Mouse (Mus musculus) ES-E14 (cell line): ENCODE results near the gene Sorcs1.

Experiments
- CHD2 ChIP-seq: IDR thresholded peaks from 2 replicates; pipeline ENCODE4 v1.6.1; 2014; ENCODE audit warnings: mild to moderate bottlenecking, low read depth, low read length, inconsistent platforms
- HCFC1 ChIP-seq: IDR thresholded peaks from 2 replicates; pipeline ENCODE4 v1.6.1; 2012; ENCODE audit warnings: low read length, inconsistent platforms, borderline replicate concordance; ENCODE audit not compliant: insufficient read depth
- MAFK ChIP-seq: IDR thresholded peaks from 2 replicates; pipeline ENCODE4 v1.6.1; 2014; ENCODE audit warnings: mild to moderate bottlenecking, low read depth, low read length, inconsistent platforms; ENCODE audit not compliant: insufficient read depth
- ZC3H11A ChIP-seq: IDR thresholded peaks from 2 replicates; pipeline ENCODE4 v1.6.1; 2012; ENCODE audit warnings: low read depth, mild to moderate bottlenecking, inconsistent platforms, low read length, borderline replicate concordance
- ZNF384 ChIP-seq: IDR thresholded peaks from 2 replicates; pipeline ENCODE4 v1.6.1; 2012; ENCODE audit warnings: low read depth, low read length, inconsistent platforms

GRCm38 (mm10) chr19:50569669-50570195 is 108.7 kb downstream of the Sorcs1 start:
- no peak for TF ChIP-seq CHD2
- TF ChIP-seq MAFK, result no peak
- no peak for TF ChIP-seq ZNF384
- no peak for TF ChIP-seq HCFC1
- TF ChIP-seq ZC3H11A, result no peak
